Comparison of ENCODE assay signal across 16 mouse cellular contexts in the genomic region with DNA sequence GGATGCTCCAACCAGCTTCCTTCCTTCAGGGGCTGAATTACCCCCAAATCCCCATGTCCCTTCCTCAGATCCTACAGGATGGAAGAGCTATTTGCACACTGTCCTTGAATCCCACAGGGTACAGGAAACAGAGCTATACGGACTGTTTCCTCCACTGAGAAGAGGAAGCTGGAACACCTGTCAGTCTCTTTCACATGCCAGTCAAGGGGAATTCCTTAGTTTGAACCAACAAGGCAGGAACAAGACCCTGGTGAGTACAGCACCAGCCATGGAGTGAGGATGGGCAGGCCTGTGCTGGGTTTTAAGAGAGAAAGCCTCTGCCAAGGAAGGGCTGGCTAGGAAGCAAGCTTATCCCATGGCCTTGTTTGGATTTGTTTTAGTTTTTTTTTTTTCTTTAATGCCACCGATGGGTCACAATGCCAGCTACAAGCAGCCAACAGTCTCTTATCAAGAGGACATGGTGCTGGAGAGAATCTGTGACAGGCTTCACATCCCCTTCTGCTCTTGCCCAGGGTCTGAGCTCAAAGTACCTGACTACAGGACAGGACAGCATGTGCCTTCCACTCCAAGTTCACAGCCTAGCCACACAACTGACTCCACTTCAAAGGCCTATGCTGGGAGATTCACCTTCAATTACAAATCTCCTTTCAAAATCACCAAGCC. TPM values are rescaled to one million over a fixed set of nuclear protein-coding genes. Genes with fewer than 3 reads are reported as not detected.
DNase-seq lines count a peak whose midpoint lies in the region; ATAC-seq and TF ChIP-seq lines count a peak whose summit lies in the region.
"Had no signal": no experiment of that assay in that cellular context is flagged by ENCODE, and none has a peak within 500 bp of the region (broad histone marks: within the 10 kb centered on the region; RNA-seq: fewer than 3 reads in every experiment).

No protein-coding gene starts in this region.

- WGBS in kidney, embryonic 14.5 days, result 77% methylated on average over 2 of the region's 2 CpGs
- 64% methylated on average over 2 of the region's 2 CpGs for WGBS in kidney, adult 2 months
- 26% methylated on average over 2 of the region's 2 CpGs for WGBS in heart, embryonic 16.5 days

- DNase-seq in kidney, adult 2 months, result no peak
- no peak for DNase-seq in testis, postnatal 14 days (ENCODE audit: low spot score)
- no peak for DNase-seq in right cerebral cortex, postnatal 10 days (ENCODE audit: low spot score in 2 of 2)
- DNase-seq in retina, embryonic 14.5 days (ENCODE audit: low spot score), result no peak
- DNase-seq: cerebellum, adult 11-12 months; kidney, adult 18-20 months; midbrain, embryonic 14.5 days; right cerebral cortex, postnatal 4 days had no signal

- no peak for TF ChIP-seq POLR2A in kidney, adult 2 months (IDR thresholded peaks at IDR 0.05; ENCODE audit: low read depth, low read length)
- no peak for TF ChIP-seq POLR2A in testis, adult 2 months (IDR thresholded peaks at IDR 0.05; ENCODE audit: control insufficient read depth, low read depth, low read length)

- no peak for TF ChIP-seq CTCF in kidney, adult 2 months (conservative IDR thresholded peaks at IDR 0.05; ENCODE audit: insufficient read depth, insufficient read length, low read depth, low read length)
- TF ChIP-seq CTCF in testis, adult 2 months (IDR thresholded peaks at IDR 0.05; ENCODE audit: control insufficient read depth, insufficient read depth, insufficient replicate concordance, low read depth, low read length), result no peak

- no peak overlapping the region for H3K4me3 ChIP-seq in kidney, embryonic 14.5 days (ENCODE audit: low read length)
- H3K4me3 ChIP-seq in kidney, adult 2 months (ENCODE audit: insufficient read depth, low read depth, low read length), result no peak overlapping the region
- H3K4me3 ChIP-seq in testis, adult 2 months (ENCODE audit: control insufficient read depth, low read depth, low read length), result no peak overlapping the region
- H3K4me3 ChIP-seq in heart, embryonic 16.5 days (ENCODE audit: low read length), result peak overlapping the region; percentile 91
- H3K4me3 ChIP-seq: embryonic facial prominence, embryonic 15.5 days; forebrain, embryonic 13.5 days; hindbrain, embryonic 10.5 days; left cerebral cortex, adult 2 months had no signal

- peaks cover 12% of the 10 kb centered on the region; the same call in 1 of the 2 replicates for H3K9me3 ChIP-seq in kidney, embryonic 14.5 days (ENCODE audit: control insufficient read depth, low read length)
- peaks cover 14% of the 10 kb centered on the region for H3K9me3 ChIP-seq in heart, embryonic 16.5 days (replicated peaks; ENCODE audit: control insufficient read depth, low read length)
- H3K9me3 ChIP-seq: embryonic facial prominence, embryonic 15.5 days; forebrain, embryonic 13.5 days had no signal

- no peak overlapping the region for H3K9ac ChIP-seq in kidney, embryonic 14.5 days (ENCODE audit: low read depth, low read length)
- peak overlapping the region; percentile 94 for H3K9ac ChIP-seq in heart, embryonic 16.5 days (ENCODE audit: low read length)
- H3K9ac ChIP-seq: embryonic facial prominence, embryonic 15.5 days; forebrain, embryonic 13.5 days had no signal

- H3K27me3 ChIP-seq in kidney, embryonic 14.5 days (ENCODE audit: control insufficient read depth, insufficient read depth, low read length), result no peaks in the 10 kb centered on the region
- no peaks in the 10 kb centered on the region for H3K27me3 ChIP-seq in kidney, adult 2 months (replicated peaks; ENCODE audit: control insufficient read depth, insufficient read depth, low read length)
- no peaks in the 10 kb centered on the region for H3K27me3 ChIP-seq in testis, adult 2 months (ENCODE audit: control insufficient read depth, insufficient read depth, low read length)
- H3K27me3 ChIP-seq in heart, embryonic 16.5 days (ENCODE audit: control insufficient read depth, insufficient read depth, low read length), result no peaks in the 10 kb centered on the region
- H3K27me3 ChIP-seq: embryonic facial prominence, embryonic 15.5 days had no signal

- H3K36me3 ChIP-seq in kidney, embryonic 14.5 days (ENCODE audit: control insufficient read depth, insufficient read depth, low read length), result no peaks in the 10 kb centered on the region
- no peaks in the 10 kb centered on the region for H3K36me3 ChIP-seq in kidney, adult 2 months (ENCODE audit: control insufficient read depth, insufficient read depth, low read length)
- no peaks in the 10 kb centered on the region for H3K36me3 ChIP-seq in testis, adult 2 months (ENCODE audit: control insufficient read depth, insufficient read depth, low read length)
- peaks cover 20% of the 10 kb centered on the region for H3K36me3 ChIP-seq in heart, embryonic 16.5 days (ENCODE audit: control insufficient read depth, insufficient read depth)
- H3K36me3 ChIP-seq: embryonic facial prominence, embryonic 15.5 days; hindbrain, embryonic 10.5 days had no signal

- ATAC-seq in kidney, embryonic 14.5 days (ENCODE audit: low FRiP score, low TSS enrichment), result no peak
- ATAC-seq in heart, embryonic 16.5 days (replicated peaks; ENCODE audit: extremely low read depth, insufficient read depth, low FRiP score), result peak; percentile 67
- ATAC-seq: forebrain, embryonic 13.5 days had no signal

- H3K4me2 ChIP-seq in kidney, embryonic 14.5 days (replicated peaks; ENCODE audit: low read depth, low read length), result no peak overlapping the region
- peak overlapping the region; percentile 74 for H3K4me2 ChIP-seq in heart, embryonic 16.5 days (ENCODE audit: low read depth, low read length)
- H3K4me2 ChIP-seq: embryonic facial prominence, embryonic 15.5 days; forebrain, embryonic 13.5 days had no signal

- peaks cover 4% of the 10 kb centered on the region; the same call in 1 of the 2 replicates for H3K4me1 ChIP-seq in kidney, embryonic 14.5 days (ENCODE audit: control insufficient read depth, insufficient read depth, low read length)
- peaks cover 5% of the 10 kb centered on the region for H3K4me1 ChIP-seq in kidney, adult 2 months (ENCODE audit: control insufficient read depth, insufficient read depth, low read length)
- peaks cover 13% of the 10 kb centered on the region for H3K4me1 ChIP-seq in testis, adult 2 months (ENCODE audit: control insufficient read depth, insufficient read depth, low read length)
- H3K4me1 ChIP-seq in heart, embryonic 16.5 days (ENCODE audit: control insufficient read depth, insufficient read depth, low read length), result peaks cover 39% of the 10 kb centered on the region

- 0 out of 2 replicates have a peak overlapping the region, but pooled peaks have one; percentile 24 for H3K27ac ChIP-seq in kidney, embryonic 14.5 days (ENCODE audit: low read depth, low read length)
- no peak overlapping the region for H3K27ac ChIP-seq in kidney, adult 2 months (ENCODE audit: insufficient read depth, low read depth, low read length)
- H3K27ac ChIP-seq in testis, adult 2 months (ENCODE audit: control insufficient read depth, insufficient read depth, low read depth, low read length), result peak overlapping the region; percentile 48; the same call in 1 of the 2 replicates
- H3K27ac ChIP-seq in heart, embryonic 16.5 days (ENCODE audit: low read length), result peak overlapping the region; percentile 97
- H3K27ac ChIP-seq: embryonic facial prominence, embryonic 15.5 days; forebrain, embryonic 13.5 days; hindbrain, embryonic 10.5 days; left cerebral cortex, adult 2 months; macrophage had no signal

RNA-seq across cellular contexts. Expression of gene Myzap, which starts 3.1 kb away (rescaled TPM):
- 18.6 and 18.7 TPM in 2 replicates for polyA plus RNA-seq in kidney, embryonic 14.5 days (2014; fragmentation: Nextera tagmentation; extraction: Ambion mirVana)
- polyA plus RNA-seq in kidney, adult 2 months (2012; rRNA removed), result 3.6 and 4.1 TPM in 2 replicates
- 2.7 and 4.1 TPM in 2 replicates for polyA plus RNA-seq in testis, adult 2 months (2012; rRNA removed)
- 168 and 183 TPM in 2 replicates for polyA plus RNA-seq in heart, embryonic 16.5 days (2015; fragmentation: Nextera tagmentation; extraction: Ambion mirVana)
- polyA plus RNA-seq: macrophage had no signal
